Mouse (Mus musculus): ENCODE results near the gene Cab39. TPM values are rescaled to one million over a fixed set of nuclear protein-coding genes. Genes with fewer than 3 reads are reported as not detected.

Cab39 gene
- polyA plus RNA-seq, 1 experiment from 2014 or later: 28.9 TPM

GRCm38 (mm10) chr1:85850851-85851250 lies 57.6 kb downstream of the Cab39 start:
- peaks cover 34% of the 10 kb centered on the region for H3K36me3 ChIP-seq
- H3K27me3 ChIP-seq: no peaks in the 10 kb centered on the region
- H3K9me3 ChIP-seq: no peaks in the 10 kb centered on the region
- H3K4me2 ChIP-seq: no peak overlapping the region
- no peak overlapping the region for H3K27ac ChIP-seq
- no peak overlapping the region for H3K4me3 ChIP-seq
- no peaks in the 10 kb centered on the region for H3K4me1 ChIP-seq
- 83% methylated on average over 5 of the region's 5 CpGs for WGBS
- no peak for ATAC-seq (ENCODE audit: borderline replicate concordance, extremely low read depth, low FRiP score, low TSS enrichment)
- no peak overlapping the region for H3K9ac ChIP-seq

DNA sequence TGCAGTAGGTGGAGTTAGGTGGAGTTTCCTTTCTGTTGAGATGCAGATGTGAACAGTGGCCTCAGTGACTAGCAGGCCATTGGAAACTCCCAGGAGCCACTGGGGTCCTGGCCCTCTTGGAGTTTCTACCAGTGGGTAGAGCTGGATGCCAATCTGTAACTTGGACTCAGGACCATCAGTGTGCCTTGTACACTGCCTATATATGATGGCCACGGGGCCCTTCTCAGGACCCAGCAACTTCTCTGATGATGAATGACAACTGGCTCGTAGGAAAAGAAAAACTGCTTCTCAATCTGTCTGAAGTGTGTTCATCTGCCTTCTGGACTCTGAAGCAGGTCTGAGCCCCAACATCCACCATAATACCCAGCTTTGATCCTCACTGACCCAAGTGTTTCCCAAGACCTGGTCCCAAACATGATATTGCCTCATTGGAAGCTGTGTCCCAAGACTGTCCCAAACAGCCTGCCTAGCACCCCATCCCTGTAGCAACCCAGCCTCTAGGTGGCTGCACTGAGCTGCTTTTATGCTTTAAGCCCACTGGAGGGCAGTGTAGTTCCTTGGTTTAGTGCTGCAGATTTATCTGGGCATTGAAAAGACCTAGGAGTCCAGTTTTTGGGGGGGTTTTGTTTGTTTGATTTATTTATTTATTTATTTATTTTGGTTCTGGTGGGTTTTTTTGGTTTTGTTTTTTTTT lies 59.9 kb downstream of the Cab39 start:
- ATAC-seq (ENCODE audit: borderline replicate concordance, extremely low read depth, low FRiP score, low TSS enrichment): 0 out of 2 replicates have a peak, but pooled peaks have one; percentile 19
- 71% methylated on average over 2 of the region's 2 CpGs for WGBS
- peaks cover 25% of the 10 kb centered on the region for H3K36me3 ChIP-seq

DNA sequence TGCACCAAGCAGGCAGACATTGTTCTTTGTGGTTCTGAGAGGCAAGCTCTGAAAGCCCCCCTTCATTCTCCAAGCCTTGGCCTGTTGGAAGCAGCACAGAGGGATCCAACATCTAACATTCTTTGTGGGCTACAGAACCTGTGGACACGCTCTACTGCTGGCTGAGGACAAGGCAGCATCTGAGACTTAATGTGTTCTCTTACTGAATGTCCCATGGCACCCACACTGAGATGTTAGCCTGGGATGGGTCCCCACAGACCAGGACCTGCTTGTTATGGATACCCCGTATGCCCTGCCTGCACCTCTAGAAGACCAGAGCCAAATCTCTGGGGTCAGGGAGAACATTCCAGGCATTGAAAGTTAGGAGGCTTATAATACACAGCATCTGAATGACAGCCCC lies 60.6 kb downstream of the Cab39 start:
- 79% methylated on average over 2 of the region's 2 CpGs for WGBS

More for the DNA sequence above, 59.9 kb downstream of the Cab39 start:
- Histone ChIP-seq H3K4me1 (no peaks in the 10 kb centered on the region), H3K9ac (no peak overlapping the region), H3K4me2 (no peak overlapping the region), H3K4me3 (no peak overlapping the region), H3K27ac (no peak overlapping the region), H3K9me3 (no peaks in the 10 kb centered on the region), H3K27me3 (no peaks in the 10 kb centered on the region)

DNA sequence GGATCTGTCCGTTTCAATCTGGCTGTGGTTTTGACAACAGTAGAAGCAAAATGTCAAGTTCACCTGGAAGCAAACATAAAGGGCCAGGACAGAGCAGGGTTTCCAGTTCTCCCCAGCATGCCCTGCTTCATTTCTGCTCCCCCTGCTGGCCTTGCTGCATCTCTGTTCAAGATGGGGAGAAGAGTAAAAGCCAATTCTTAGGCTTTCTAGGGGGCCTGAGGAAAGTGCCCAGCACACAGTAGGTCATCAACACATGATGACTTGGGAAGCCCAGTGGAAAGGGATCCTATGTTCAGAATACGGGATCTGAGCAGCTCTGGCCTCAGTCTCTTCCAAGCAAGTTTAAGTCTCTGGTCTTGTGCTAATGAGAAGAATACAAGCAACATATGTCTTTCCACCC lies 61.2 kb downstream of the Cab39 start:
- Histone ChIP-seq H3K4me2 (no peak overlapping the region), H3K27ac (no peak overlapping the region), H3K9me3 (no peaks in the 10 kb centered on the region), H3K27me3 (no peaks in the 10 kb centered on the region), H3K4me1 (no peaks in the 10 kb centered on the region), H3K4me3 (no peak overlapping the region), H3K9ac (no peak overlapping the region), H3K36me3 (peaks cover 12% of the 10 kb centered on the region)
- WGBS: 58% methylated on average over 2 of the region's 2 CpGs
- ATAC-seq (ENCODE audit: borderline replicate concordance, extremely low read depth, low FRiP score, low TSS enrichment): no peak

More for the DNA sequence above, 60.6 kb downstream of the Cab39 start:
- Histone ChIP-seq H3K4me2 (no peak overlapping the region), H3K27me3 (no peaks in the 10 kb centered on the region), H3K9me3 (no peaks in the 10 kb centered on the region), H3K9ac (no peak overlapping the region), H3K4me1 (no peaks in the 10 kb centered on the region), H3K36me3 (peaks cover 18% of the 10 kb centered on the region), H3K4me3 (no peak overlapping the region), H3K27ac (no peak overlapping the region)
- ATAC-seq (ENCODE audit: borderline replicate concordance, extremely low read depth, low FRiP score, low TSS enrichment): no peak

- Histone ChIP-seq H3K36me3 (0 out of 2 replicates have a peak, but pooled peaks cover 7% of the 10 kb centered on the region), H3K27ac (no peak overlapping the region), H3K9ac (no peak overlapping the region), H3K4me2 (no peak overlapping the region), H3K27me3 (no peaks in the 10 kb centered on the region), H3K9me3 (no peaks in the 10 kb centered on the region), H3K4me3 (no peak overlapping the region), H3K4me1 (no peaks in the 10 kb centered on the region)
- WGBS: 36% methylated on average over 3 of the region's 3 CpGs
- ATAC-seq (ENCODE audit: borderline replicate concordance, extremely low read depth, low FRiP score, low TSS enrichment): no peak
Measured at GRCm38 (mm10) chr1:85856266-85856665, 63.0 kb downstream of the Cab39 start.

- no peak overlapping the region for H3K4me2 ChIP-seq
- H3K27me3 ChIP-seq: no peaks in the 10 kb centered on the region
- no peaks in the 10 kb centered on the region; the same call in 1 of the 2 replicates for H3K9me3 ChIP-seq
- H3K27ac ChIP-seq: no peak overlapping the region
- H3K36me3 ChIP-seq: 0 out of 2 replicates have a peak, but pooled peaks cover under 1% of the 10 kb centered on the region
- H3K4me3 ChIP-seq: no peak overlapping the region
- ATAC-seq (ENCODE audit: borderline replicate concordance, extremely low read depth, low FRiP score, low TSS enrichment): no peak
- no peaks in the 10 kb centered on the region for H3K4me1 ChIP-seq
- H3K9ac ChIP-seq: no peak overlapping the region
- 70% methylated on average over 6 of the region's 6 CpGs for WGBS
Measured at GRCm38 (mm10) chr1:85857261-85857754, 64.1 kb downstream of the Cab39 start.

DNA sequence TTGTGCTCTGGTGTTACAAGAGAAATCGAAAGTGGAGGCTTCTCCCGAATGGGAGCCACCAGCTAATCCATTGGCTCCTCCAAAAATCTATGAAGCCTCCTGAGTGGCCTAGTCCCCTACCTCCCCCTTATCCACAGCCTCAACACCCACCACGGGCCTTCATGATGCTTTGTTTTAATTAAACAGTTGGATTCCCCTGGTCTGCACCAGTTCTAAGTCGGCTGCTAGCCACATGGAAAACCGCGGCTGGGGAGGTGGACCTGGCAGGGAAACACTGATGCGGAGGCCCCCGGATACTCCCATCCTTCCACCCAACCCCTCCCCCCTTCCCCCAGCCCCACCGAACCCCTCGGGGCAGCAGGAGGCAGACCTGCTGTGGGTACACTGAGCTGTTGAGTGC lies 71.1 kb downstream of the Cab39 start:
- WGBS: 76% methylated on average over 9 of the region's 10 CpGs

GRCm38 (mm10) chr1:85870001-85870400 lies 76.8 kb downstream of the Cab39 start:
- Histone ChIP-seq H3K36me3 (no peaks in the 10 kb centered on the region), H3K27ac (no peak overlapping the region), H3K4me2 (no peak overlapping the region), H3K4me3 (no peak overlapping the region), H3K4me1 (no peaks in the 10 kb centered on the region), H3K9me3 (no peaks in the 10 kb centered on the region; the same call in 1 of the 2 replicates), H3K9ac (no peak overlapping the region), H3K27me3 (no peaks in the 10 kb centered on the region)
- ATAC-seq (ENCODE audit: borderline replicate concordance, extremely low read depth, low FRiP score, low TSS enrichment): no peak
- WGBS: 79% methylated on average over 7 of the region's 7 CpGs

More for the DNA sequence above, 71.1 kb downstream of the Cab39 start:
- no peak overlapping the region for H3K9ac ChIP-seq
- H3K4me3 ChIP-seq: no peak overlapping the region
- no peaks in the 10 kb centered on the region for H3K27me3 ChIP-seq
- H3K4me2 ChIP-seq: no peak overlapping the region
- H3K9me3 ChIP-seq: no peaks in the 10 kb centered on the region; the same call in 1 of the 2 replicates
- no peak overlapping the region for H3K27ac ChIP-seq
- no peak for ATAC-seq (ENCODE audit: borderline replicate concordance, extremely low read depth, low FRiP score, low TSS enrichment)
- H3K36me3 ChIP-seq: no peaks in the 10 kb centered on the region
- H3K4me1 ChIP-seq: no peaks in the 10 kb centered on the region

DNA sequence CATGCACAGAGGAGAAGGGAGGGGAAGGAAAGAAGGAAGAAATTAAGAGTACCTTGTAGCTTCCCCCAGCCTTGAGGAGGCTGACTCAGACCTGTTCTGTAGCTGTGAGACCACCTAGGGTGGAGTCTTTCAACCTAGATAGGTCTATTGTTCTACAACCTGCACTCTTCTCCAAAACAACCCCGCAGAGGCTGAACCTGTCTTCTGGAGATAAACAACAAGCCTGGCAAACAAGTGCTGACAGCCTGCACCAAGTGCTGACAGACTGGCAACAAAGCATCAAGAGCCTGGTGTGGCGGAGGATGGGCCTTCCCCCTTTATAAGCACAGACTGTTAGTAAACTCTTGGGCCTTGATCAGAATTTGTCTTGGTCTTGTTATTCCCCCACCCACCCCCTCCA lies 77.3 kb downstream of the Cab39 start:
- WGBS: 62% methylated on average over 2 of the region's 2 CpGs
- no peak overlapping the region for H3K27ac ChIP-seq
- no peaks in the 10 kb centered on the region for H3K36me3 ChIP-seq
- H3K9me3 ChIP-seq: no peaks in the 10 kb centered on the region; the same call in 1 of the 2 replicates
- no peaks in the 10 kb centered on the region for H3K4me1 ChIP-seq
- H3K27me3 ChIP-seq: no peaks in the 10 kb centered on the region
- no peak overlapping the region for H3K4me2 ChIP-seq
- H3K9ac ChIP-seq: no peak overlapping the region
- no peak for ATAC-seq (ENCODE audit: borderline replicate concordance, extremely low read depth, low FRiP score, low TSS enrichment)
- H3K4me3 ChIP-seq: no peak overlapping the region

DNA sequence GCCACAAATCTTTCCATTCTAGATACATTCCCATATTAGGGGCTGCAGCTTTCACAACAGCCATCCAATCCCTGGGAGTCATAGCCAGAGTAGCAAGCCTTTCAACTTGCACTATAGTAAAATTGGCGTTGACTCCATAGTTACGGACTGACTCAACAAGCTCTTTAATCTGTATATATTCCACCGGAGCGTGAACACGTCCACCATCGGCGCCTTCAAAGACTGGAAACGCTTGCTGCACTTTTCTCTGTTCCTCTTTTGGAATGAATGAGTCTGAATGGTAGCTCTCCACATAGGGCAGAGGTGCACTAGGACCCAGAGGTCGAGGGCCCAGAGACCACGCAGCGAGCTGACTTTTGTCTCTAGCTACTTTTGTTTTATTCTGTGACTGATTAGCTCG lies 88.8 kb downstream of the Cab39 start:
- no peak overlapping the region for H3K4me3 ChIP-seq
- WGBS: 89% methylated on average over 12 of the region's 12 CpGs
- no peaks in the 10 kb centered on the region for H3K36me3 ChIP-seq
- H3K9ac ChIP-seq: no peak overlapping the region
- H3K27ac ChIP-seq: no peak overlapping the region
- H3K4me1 ChIP-seq: no peaks in the 10 kb centered on the region
- H3K27me3 ChIP-seq: no peaks in the 10 kb centered on the region
- no peaks in the 10 kb centered on the region; the same call in 1 of the 2 replicates for H3K9me3 ChIP-seq
- ATAC-seq (ENCODE audit: borderline replicate concordance, extremely low read depth, low FRiP score, low TSS enrichment): no peak
- H3K4me2 ChIP-seq: no peak overlapping the region

DNA sequence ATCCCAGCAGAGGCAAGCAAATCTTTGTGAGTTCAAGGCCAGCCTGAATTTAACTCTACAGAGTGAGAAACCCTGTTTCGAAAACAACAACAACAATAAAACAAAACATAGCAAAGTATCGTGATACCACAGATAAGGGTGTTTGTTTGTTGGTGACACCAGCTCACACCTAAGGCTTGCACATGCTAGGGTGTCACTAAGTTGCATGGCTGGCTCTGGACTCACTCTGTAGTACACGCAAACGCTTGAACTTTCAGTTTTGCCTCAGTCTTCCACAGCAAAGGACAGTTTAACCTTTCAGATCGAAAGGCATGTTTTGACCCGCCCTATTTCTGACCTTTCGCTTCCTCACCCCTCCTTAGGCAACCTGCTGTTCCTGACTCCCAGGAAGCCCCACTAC lies 94.0 kb downstream of the Cab39 start:
- Histone ChIP-seq H3K4me3 (no peak overlapping the region), H3K27ac (no peak overlapping the region), H3K4me2 (no peak overlapping the region), H3K9me3 (no peaks in the 10 kb centered on the region; the same call in 1 of the 2 replicates), H3K4me1 (no peaks in the 10 kb centered on the region), H3K9ac (no peak overlapping the region), H3K36me3 (no peaks in the 10 kb centered on the region), H3K27me3 (no peaks in the 10 kb centered on the region)
- WGBS: 77% methylated on average over 7 of the region's 7 CpGs
- ATAC-seq (ENCODE audit: borderline replicate concordance, extremely low read depth, low FRiP score, low TSS enrichment): no peak

- H3K4me1 ChIP-seq: peaks cover 44% of the 10 kb centered on the region
- H3K36me3 ChIP-seq: no peaks in the 10 kb centered on the region
- H3K9ac ChIP-seq: peak within 1 kb of the TSS; percentile 62
- H3K4me2 ChIP-seq: peak within 1 kb of the TSS; percentile 78
- no peaks in the 10 kb centered on the region for H3K9me3 ChIP-seq
- H3K4me3 ChIP-seq: peak within 1 kb of the TSS; percentile 73
- peak within 1 kb of the TSS; percentile 81 for H3K27ac ChIP-seq
- WGBS: under 1% methylated on average over 35 of the region's 35 CpGs
- ATAC-seq (ENCODE audit: borderline replicate concordance, extremely low read depth, low FRiP score, low TSS enrichment): peak; percentile 83
- H3K27me3 ChIP-seq: no peaks in the 10 kb centered on the region
Measured at GRCm38 (mm10) chr1:85894231-85894747, 101.0 kb downstream of the Cab39 start, which contains the start of gene Itm2c. Itm2c (plus strand) TSS chr1:85894281.
